Mouse (Mus musculus): Measurements from ENCODE around the gene Alk.

Alk gene

GRCm38 (mm10) chr17:72604610-72604980, at the start of gene Alk:
Gene Alk, minus strand, starts transcription at chr17:72604627.
- peak; percentile 38 for DNase-seq (ENCODE audit: low spot score)

GRCm38 (mm10) chr17:72652801-72653200, 48.4 kb upstream of the Alk start:
- DNase-seq (ENCODE audit: low spot score), result no peak

- no peak for DNase-seq (ENCODE audit: low spot score)
Observed at GRCm38 (mm10) chr17:72648607-72649217, 44.3 kb upstream of the Alk start.

GRCm38 (mm10) chr17:72646167-72646566, 41.7 kb upstream of the Alk start:
- DNase-seq (ENCODE audit: low spot score), result no peak

GRCm38 (mm10) chr17:72640095-72640494, 35.7 kb upstream of the Alk start:
- DNase-seq (ENCODE audit: low spot score), result no peak

- no peak for DNase-seq (ENCODE audit: low spot score)
Observed at GRCm38 (mm10) chr17:72639400-72639799, 35.0 kb upstream of the Alk start.

GRCm38 (mm10) chr17:72606251-72606650, 1.8 kb upstream of the Alk start:
- peak; percentile 44 for DNase-seq (ENCODE audit: low spot score)

- DNase-seq (ENCODE audit: low spot score), result no peak
Observed at GRCm38 (mm10) chr17:72603886-72604609, 379 bp downstream of the Alk start.

GRCm38 (mm10) chr17:72603118-72603885, 1.1 kb downstream of the Alk start:
- DNase-seq (ENCODE audit: low spot score), result peak; percentile 21

- DNase-seq (ENCODE audit: low spot score), result no peak
Observed at GRCm38 (mm10) chr17:72600806-72601205, 3.6 kb downstream of the Alk start.

- DNase-seq (ENCODE audit: low spot score), result no peak
Observed at GRCm38 (mm10) chr17:72587671-72588070, 16.8 kb downstream of the Alk start.

- no peak for DNase-seq (ENCODE audit: low spot score)
Observed at GRCm38 (mm10) chr17:72580142-72580541, 24.3 kb downstream of the Alk start.

- no peak for DNase-seq (ENCODE audit: low spot score)
Observed at GRCm38 (mm10) chr17:72579321-72579720, 25.1 kb downstream of the Alk start.

- DNase-seq (ENCODE audit: low spot score), result no peak
Observed at GRCm38 (mm10) chr17:72571379-72571778, 33.0 kb downstream of the Alk start.

GRCm38 (mm10) chr17:72569491-72569890, 34.9 kb downstream of the Alk start:
- DNase-seq (ENCODE audit: low spot score), result no peak

- no peak for DNase-seq (ENCODE audit: low spot score)
Observed at GRCm38 (mm10) chr17:72563423-72563822, 41.0 kb downstream of the Alk start.

GRCm38 (mm10) chr17:72561471-72561870, 43.0 kb downstream of the Alk start:
- no peak for DNase-seq (ENCODE audit: low spot score)

- DNase-seq (ENCODE audit: low spot score), result no peak
Observed at GRCm38 (mm10) chr17:72560771-72561170, 43.7 kb downstream of the Alk start.

- no peak for DNase-seq (ENCODE audit: low spot score)
Observed at GRCm38 (mm10) chr17:72557029-72557735, 47.2 kb downstream of the Alk start.

GRCm38 (mm10) chr17:72546274-72546673, 58.2 kb downstream of the Alk start:
- DNase-seq (ENCODE audit: low spot score), result no peak

GRCm38 (mm10) chr17:72535304-72535703, 69.1 kb downstream of the Alk start:
- DNase-seq (ENCODE audit: low spot score), result no peak

GRCm38 (mm10) chr17:72532266-72532665, 72.2 kb downstream of the Alk start:
- DNase-seq (ENCODE audit: low spot score), result no peak

All from c-Kit-positive CD71-positive TER-119-positive erythroid progenitor cells, embryonic 14.5 days (primary cell).